Mouse (Mus musculus) E14TG2a.4 (cell line): ENCODE data around the gene Sec14l2.
A peak's percentile ranks its signal among the peaks of the same experiment; 100 is the strongest.

ENCODE experiments used
- CTCF ChIP-seq: conservative IDR thresholded peaks from 2 replicates; pipeline ENCODE4 v1.5.1; 2014; ENCODE audit warnings: low read length
- NANOG ChIP-seq: IDR thresholded peaks from 2 replicates; pipeline ENCODE4 v1.6.1; 2014; ENCODE audit warnings: borderline replicate concordance, low read length, mixed read lengths
- POU5F1 ChIP-seq: IDR thresholded peaks from 2 replicates; pipeline ENCODE4 v1.6.1; 2014; ENCODE audit warnings: low read length, borderline replicate concordance

DNA sequence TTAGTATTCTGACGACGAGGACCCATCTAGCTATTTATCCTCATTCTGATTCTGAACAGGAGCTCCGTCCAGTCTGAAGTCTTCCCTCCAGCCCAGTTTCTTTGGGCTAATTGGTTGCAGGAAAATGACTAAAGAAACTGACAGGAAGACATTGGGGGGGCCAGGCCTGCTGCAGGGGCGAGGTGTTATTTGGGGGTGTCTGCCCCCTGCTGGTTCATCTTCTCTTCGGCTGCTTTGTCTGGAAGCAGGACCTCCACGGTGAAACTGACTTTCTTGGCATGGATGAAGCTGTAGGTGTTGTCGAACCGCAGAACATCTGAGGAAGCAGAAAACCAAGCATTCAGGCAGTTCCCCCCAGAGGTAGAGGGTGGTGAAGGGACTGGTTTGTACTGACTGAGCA is 25.1 kb downstream of the Sec14l2 start:
- peak; percentile 10; the same call in 1 of the 2 replicates for TF ChIP-seq CTCF
- no peak for TF ChIP-seq POU5F1
- TF ChIP-seq NANOG = no peak
